Mouse (Mus musculus): ENCODE data around the gene Ddx55. TPM values are rescaled to one million over a fixed set of nuclear protein-coding genes. Genes with fewer than 3 reads are reported as not detected.

Gene Ddx55
- total RNA-seq (2014; fragmentation: Nextera tagmentation), result 27.4 and 28.9 TPM in 2 replicates
- total RNA-seq (2017), result 24.3 and 27.6 TPM in 2 replicates

DNA sequence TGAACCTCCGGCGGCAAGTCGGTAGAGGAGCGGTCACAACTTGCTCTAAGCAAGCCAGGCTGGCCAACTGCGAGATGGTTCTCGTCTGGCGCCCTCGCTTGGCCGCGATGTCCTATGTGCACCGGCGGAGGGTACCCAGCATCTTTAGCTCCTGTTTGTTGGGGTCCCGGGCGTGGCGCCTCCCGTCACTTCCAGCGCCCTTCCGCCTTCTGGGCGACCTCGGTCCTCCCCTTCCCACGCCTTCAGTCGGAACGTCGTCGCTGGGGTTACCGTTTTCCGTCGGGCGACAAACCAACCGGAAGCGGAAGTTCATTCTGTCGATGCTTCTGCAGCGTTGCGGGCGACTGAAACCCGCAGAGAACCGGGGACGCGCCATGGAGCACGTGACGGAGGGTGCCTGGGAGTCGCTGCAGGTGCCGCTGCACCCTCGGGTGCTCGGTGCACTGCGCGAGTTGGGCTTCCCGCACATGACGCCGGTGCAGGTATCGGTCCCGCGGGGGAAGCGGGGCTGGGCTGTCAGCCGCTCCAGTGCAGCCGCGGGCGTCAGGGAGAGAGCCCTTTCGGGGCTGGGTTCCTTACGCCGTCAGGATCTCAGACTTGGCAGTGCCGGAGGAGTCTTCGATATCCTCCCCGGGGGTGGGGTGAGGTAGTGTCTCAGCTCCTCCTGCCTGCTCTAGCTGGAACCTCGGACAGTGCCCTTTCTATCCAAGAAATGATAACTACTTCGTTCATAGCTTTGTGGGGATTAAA lies at the start of gene Ddx55:
Gene Ddx55 (plus strand): TSS at position 307 of the 750 bp plus-strand sequence.
- ATAC-seq (replicated peaks; ENCODE audit: low FRiP score, low TSS enrichment, poor library complexity, severe bottlenecking), result peak; percentile 94

DNA sequence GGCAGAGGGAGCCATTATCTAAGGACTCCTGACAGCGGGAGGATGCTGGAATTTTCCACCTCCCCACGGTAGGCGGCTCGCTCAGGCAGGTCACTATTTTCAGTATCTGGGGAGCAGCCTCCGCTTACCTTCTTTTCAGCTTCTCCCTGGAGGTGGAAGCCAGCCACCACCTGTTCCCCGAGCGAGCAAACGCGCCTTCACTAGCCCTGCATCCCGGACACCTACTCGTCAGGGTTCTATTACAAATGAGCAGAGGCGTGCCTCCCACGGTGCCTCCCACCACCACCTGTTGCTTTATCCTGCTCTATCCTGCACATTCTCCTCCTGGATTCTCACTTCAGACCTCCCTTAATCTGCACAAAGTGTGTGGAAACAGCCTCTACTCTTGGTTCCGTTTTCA lies 48.9 kb upstream of the Ddx55 start:
- ATAC-seq (replicated peaks; ENCODE audit: low FRiP score, low TSS enrichment, poor library complexity, severe bottlenecking), result no peak

DNA sequence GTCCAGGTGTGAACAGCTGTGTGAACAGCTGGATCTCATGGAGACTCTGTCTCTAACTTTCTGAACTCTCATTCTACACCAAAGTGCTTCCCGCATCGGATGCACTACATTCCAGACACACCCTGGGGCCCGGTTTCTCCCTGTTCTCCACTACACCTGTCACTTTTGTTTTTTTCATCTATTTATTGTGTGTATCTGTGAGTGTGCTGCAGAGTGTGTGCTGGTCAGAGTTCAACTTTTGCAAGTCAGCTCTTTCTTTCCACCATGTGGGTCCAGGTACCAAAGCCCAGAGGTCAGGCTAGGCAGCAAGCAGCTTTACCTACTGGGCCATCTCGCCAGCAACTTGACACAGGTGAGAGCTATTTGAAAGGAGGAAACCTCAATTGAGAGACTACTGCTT lies 47.4 kb upstream of the Ddx55 start:
- ATAC-seq (replicated peaks; ENCODE audit: low FRiP score, low TSS enrichment, poor library complexity, severe bottlenecking), result no peak

DNA sequence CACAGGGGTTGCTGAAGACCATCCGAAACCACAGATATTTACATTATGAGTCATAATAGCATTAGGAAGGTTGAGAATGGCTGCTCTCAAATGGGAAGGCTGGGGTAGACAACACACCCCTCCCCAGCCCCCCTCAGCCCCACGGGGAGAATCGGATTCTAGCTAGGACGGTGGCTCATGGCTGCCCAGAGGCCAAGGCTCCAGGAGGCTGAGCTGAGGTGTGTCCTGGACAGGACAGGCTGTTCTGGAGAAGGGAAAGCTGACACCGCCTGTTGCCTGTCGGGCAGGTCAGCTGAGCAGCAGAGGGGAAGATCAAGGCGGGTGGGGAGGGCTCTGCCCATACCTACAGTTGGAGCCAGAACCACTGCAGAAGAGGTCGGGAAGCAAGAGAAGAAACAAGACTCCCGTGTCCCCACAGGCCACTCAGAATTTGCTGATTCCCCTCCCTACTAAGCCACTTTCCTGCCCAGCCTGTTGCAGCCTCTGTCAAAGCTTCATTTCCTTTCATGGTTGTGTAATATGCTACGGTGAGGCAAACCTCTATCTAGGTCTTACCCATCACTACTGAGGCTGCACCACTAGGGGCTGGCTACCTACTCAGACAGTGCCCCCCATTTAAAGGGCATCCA lies 45.8 kb upstream of the Ddx55 start:
- ATAC-seq (replicated peaks; ENCODE audit: low FRiP score, low TSS enrichment, poor library complexity, severe bottlenecking), result 0 out of 2 replicates have a peak, but pooled peaks have one; percentile 32

DNA sequence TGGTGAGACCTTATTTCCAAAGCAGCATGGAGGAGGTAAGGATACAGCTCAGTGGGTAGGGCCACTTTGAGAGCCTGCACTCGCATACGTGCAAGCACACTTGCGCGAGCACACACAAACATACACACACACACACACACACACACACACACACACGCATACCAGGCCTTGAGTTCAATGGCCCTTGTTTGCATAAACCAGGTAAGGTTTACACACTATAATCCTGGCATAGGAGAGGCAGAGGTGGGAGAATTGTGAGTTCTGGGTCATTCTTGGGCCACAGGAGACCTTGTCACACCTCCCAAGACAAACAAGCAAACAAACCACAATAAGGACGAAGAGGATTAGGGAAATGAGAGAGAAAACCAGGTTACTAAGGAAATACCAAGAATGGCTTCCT lies 43.5 kb upstream of the Ddx55 start:
- ATAC-seq (replicated peaks; ENCODE audit: low FRiP score, low TSS enrichment, poor library complexity, severe bottlenecking), result no peak

DNA sequence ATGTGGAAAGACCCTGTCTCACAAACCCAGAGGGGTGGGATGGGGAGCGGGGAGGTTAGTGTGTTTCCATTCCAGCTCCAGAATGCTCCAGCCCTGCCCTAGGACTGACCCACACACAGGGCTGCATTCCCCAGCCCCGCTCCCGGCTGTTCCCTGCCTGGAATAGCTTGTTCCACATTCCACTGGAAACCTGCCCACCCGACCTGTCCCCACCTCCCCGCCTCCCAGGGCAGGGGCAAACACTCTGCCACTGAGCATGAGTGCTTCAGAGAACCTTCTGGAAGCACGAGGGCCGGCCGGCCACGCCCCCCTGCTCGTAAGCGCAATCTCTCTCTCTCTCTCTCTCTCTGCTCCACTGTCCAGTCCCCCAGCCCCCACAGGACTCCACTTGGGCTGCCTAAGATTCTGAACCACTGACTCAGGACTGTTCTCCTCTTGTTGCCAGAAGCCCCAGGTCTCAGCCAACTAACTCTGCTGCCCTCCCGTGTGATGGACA lies 42.9 kb upstream of the Ddx55 start:
- no peak for ATAC-seq (replicated peaks; ENCODE audit: low FRiP score, low TSS enrichment, poor library complexity, severe bottlenecking)

DNA sequence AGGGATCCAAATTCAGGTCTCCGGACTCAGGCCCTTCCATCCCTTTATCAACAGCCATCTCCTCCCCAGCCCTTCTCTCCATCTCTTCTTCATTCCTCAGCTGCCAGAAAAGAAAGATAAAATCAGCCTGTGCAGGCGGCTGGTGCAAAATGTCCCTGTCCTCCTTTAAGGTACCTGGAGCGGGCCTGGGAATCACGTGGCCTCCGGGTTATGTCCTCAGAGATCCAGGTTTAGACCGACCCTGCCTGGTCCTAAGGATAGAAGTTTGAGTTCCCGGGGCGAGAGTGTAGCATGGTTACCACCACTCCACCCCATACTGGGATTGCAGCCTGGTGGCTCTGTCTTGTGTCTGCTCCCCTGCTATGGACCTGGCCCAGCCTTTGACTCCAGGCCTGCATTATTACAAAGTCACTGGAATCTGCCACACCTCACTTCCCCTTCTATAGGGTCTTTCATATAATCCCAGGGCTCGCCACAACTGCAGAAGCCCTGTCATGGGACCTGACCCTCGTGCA lies 42.1 kb upstream of the Ddx55 start:
- ATAC-seq (replicated peaks; ENCODE audit: low FRiP score, low TSS enrichment, poor library complexity, severe bottlenecking), result no peak

DNA sequence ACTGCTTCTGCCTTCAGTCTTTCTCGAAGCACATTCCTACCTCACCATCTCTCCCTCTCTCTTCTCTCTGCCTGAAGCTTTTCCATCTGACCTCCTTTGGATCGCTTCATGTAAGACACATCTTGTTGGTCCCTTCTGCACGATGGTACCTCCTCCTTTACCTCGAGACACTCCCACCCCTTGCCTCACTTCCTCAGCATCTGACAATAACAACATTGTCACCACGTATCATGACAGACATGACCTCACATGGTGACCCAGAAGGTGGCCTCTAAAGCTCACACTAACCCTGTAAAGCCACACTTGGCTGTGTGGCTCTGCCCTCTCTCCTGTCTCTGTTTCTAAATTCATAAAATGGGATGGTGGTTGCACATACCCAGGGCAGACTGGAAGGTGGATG lies 36.9 kb upstream of the Ddx55 start:
- ATAC-seq (replicated peaks; ENCODE audit: low FRiP score, low TSS enrichment, poor library complexity, severe bottlenecking), result no peak

DNA sequence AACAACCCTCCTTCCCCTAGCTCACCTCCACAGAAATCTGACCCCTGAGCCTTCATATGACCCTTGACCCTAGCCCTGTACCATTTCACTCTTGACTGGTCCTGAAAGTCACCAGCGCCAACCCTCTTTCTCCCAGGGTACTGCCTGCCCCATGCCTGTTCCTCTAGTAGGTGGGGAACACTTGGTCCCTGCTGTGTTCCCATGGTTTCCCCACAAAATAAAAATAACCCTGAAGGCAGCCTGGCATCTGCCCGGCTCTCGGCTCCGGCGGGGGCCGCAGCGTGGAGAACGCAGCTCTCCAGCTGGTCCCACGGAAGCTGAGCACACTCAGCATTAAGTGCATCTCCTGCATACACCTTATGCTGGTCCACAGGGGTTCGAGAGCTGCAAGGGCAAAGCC lies 34.0 kb upstream of the Ddx55 start:
- no peak for ATAC-seq (replicated peaks; ENCODE audit: low FRiP score, low TSS enrichment, poor library complexity, severe bottlenecking)

DNA sequence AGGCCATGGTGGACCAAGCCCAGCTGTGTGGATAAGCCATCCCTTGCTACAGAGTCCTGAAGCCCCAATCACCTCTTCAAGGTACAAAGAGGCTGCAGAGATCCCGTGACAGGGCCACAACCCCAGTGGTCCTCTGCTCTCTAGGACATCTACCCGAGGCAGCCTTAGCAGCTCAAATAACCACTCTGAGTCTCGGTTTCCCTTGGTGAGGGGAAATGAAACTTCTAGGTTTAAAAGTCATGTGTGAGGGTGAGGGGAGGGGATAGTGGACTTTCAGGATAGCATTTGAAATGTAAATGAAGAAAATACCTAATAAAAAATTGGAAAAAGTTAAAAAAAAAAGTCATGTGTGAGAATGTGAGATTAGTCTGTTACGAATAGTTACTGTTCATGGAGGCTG lies 31.1 kb upstream of the Ddx55 start:
- no peak for ATAC-seq (replicated peaks; ENCODE audit: low FRiP score, low TSS enrichment, poor library complexity, severe bottlenecking)

DNA sequence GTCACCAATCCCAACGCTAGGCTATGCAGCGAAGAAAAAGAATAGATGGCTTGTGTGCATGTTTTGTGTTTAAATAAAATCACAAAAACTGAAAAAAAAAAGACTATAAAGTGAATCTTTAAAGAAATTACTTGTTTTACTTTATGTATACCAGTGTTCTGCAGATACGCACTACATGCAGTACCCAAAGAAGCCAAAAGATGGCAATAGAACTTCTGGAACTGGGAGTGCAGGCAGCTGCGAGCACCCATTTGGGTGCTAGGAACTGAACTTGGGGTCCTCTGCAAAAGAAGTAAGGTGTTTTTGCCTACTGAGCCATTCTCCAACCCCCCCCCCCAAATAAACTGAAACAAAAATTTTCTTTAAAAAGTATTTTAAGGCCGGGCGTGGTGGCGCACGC lies 29.6 kb upstream of the Ddx55 start:
- ATAC-seq (replicated peaks; ENCODE audit: low FRiP score, low TSS enrichment, poor library complexity, severe bottlenecking), result no peak

DNA sequence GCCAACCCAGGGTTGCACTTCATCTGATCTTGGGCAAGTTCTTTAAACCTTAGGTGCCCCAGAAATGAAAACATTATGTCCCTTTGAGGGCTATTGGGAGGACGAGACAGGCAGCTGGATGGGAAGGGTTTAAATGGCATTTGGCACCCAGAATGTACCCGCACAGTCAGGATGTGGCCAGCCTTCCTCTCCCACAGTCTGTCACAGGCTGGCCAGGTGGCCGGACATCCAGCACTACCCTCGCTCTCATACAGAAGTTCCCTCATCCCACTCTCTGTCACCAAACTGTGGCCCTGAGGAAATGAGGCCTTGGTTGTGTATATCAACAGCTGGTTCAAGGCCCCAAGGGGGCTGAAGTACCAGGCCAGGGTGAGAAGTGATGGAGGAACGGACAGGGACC lies 27.7 kb upstream of the Ddx55 start:
- ATAC-seq (replicated peaks; ENCODE audit: low FRiP score, low TSS enrichment, poor library complexity, severe bottlenecking), result no peak

DNA sequence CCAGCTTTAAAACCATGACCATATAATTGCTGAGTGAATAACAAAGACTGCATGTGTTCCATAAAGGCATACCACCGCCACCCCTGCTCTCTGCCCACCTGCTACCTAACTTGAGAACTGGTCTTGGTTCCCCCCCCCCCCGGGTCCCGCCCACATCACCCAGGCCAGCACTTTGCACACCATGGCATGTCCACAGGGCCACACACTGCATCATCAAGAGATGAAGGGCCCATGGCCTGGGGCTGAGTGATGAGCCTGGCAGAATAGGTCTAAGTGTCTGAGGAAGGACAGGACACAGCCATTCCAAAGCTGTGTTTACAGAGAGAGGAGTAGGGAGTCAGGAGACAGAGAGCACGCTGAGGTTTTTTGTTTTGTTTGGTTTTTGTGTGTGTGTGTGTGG lies 24.3 kb upstream of the Ddx55 start:
- ATAC-seq (replicated peaks; ENCODE audit: low FRiP score, low TSS enrichment, poor library complexity, severe bottlenecking), result no peak

DNA sequence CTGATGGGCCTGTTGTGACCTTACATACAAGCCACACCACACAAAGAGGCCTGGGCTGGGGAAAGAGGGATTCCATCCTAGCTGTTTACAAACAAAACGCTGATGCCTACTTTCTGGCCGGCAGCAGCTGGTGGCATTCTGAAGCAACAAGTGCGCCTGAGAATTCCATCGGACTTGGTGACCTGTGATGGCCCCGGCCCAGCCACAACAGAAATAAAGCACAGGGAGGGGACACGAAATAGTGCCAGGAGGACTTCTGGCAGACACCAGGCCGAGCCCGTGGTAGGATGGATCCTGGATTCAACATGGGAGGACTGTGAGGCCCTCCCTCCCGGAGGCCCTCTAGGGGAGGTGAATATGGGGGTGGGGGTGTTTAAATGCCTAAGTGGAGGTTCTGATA lies 23.9 kb upstream of the Ddx55 start:
- ATAC-seq (replicated peaks; ENCODE audit: low FRiP score, low TSS enrichment, poor library complexity, severe bottlenecking), result no peak

DNA sequence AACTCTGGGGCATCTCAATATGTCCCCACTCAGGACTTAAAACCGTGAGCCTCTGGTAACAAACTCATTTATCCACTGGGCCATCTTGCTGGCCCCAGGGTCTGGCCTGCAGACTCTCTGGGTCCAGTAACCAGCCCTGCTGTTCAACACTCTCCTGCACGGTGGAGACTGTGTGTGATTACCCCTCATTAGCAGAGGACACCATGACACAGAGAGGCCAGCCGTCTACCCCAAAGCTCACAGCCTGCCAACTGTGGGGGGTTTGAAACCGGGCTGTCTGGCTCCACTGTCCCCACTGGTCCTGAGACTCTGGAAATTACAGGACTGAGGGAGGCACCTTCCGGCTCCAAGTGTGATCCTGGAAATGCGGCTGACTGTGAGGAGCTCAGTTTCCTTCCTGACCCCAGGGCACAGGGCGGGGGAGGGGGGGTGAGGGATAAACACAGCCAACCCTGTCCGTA lies 23.4 kb upstream of the Ddx55 start:
- ATAC-seq (replicated peaks; ENCODE audit: low FRiP score, low TSS enrichment, poor library complexity, severe bottlenecking), result no peak

DNA sequence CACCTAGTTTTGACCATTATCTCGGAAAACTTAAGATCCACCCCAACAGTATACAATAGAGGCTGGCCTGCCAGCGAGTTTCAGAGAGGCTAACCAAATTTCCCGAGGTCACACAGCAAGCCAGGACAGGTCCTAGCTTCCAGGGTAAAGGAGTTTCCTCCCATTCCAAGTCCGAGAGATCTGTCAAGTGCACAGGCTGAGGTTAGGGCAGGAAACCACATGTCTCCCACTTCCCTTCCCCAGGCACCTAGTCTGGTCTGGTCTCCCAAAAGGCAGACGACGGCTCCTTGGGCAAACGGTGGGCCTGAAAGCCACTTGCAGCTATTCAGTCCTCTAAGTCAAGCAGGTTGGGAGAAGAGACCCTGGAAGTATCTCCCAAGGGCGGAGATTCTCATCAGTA lies 23.0 kb upstream of the Ddx55 start:
- ATAC-seq (replicated peaks; ENCODE audit: low FRiP score, low TSS enrichment, poor library complexity, severe bottlenecking), result no peak

DNA sequence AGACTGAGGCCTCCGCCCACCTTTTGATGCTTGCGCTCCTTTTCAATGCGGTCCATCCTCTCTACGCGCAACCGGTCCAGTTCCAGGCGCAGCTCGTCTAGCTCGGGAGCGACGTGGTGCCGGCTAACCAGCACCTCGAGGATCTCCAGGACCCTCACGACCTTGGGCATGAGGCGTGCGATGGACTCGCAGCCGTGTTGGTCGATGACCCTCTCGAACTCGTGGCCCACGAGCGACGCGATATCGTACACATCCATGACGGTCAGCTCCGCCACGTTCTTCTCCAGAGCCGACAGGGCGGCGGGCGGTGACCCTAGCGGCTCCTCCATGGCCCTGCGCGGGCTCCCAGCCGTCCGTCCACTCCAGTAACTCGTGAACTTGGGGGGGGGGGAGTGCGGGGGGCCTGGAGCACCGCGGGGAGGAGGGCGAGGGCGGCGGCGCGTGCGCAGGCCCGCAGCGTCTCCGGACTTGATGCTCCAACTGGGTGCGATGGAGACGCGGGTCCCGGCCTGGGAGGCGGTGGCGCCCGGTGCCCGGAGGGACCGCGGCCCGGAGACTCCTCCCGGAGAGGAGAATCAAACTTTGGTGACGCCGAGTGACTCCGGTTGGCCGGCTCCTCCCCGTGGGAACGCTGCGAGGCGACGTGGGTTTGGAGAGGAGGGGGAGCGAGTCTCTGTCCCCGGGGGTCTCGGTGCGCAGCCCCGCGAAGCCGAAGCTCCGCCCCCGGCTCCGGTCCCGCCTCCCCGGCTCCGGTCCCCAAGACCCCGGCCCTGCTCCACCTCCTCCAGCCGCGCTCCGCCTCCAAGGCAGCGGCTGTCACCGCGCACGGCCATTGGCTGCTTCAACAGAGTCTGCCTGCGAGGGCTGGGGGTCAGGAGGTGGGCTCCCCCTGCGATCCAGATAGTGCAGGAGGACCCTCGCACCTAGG lies 21.7 kb upstream of the Ddx55 start, which contains the start of gene Rilpl1:
Gene Rilpl1 (minus strand): TSS at position 737 of the 928 bp plus-strand sequence.
- ATAC-seq (replicated peaks; ENCODE audit: low FRiP score, low TSS enrichment, poor library complexity, severe bottlenecking), result peak; percentile 63

DNA sequence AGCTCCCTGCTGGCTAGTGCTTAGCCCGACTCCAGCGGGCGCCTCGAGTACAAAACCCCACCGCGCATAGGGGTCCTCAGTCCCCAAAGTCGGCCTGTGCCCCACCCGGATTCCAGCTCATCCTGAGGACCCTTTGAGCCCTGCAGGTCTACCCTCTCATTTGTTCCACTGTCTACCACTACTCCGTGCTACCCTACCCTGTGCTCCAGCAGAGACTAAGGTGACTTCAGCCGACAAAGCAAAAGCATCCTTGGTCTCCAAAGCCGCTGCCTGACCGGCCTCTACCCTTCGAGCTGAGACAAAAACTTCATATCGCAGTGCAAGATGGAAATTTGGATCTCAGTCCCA lies 21.1 kb upstream of the Ddx55 start:
- ATAC-seq (replicated peaks; ENCODE audit: low FRiP score, low TSS enrichment, poor library complexity, severe bottlenecking), result 0 out of 2 replicates have a peak, but pooled peaks have one; percentile 12

DNA sequence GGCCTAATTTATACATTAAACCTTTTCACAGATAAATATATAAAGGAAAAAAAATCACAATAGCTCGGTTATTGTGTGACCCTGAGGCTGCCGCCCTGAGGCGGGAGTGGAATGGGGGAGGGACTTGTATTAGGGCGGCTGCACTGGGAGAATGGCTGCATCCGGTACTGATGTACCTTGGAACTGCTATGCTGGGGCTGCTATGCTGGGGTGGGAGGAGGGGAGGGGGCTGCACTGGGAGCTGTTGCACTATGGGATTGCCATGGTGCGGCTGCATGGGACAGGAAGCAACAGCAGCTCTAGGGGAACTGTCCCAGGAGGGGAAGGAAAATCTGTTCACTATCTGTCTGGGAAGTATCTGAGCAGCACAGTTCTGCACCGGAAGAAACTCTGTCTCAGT lies 20.2 kb upstream of the Ddx55 start:
- ATAC-seq (replicated peaks; ENCODE audit: low FRiP score, low TSS enrichment, poor library complexity, severe bottlenecking), result no peak

DNA sequence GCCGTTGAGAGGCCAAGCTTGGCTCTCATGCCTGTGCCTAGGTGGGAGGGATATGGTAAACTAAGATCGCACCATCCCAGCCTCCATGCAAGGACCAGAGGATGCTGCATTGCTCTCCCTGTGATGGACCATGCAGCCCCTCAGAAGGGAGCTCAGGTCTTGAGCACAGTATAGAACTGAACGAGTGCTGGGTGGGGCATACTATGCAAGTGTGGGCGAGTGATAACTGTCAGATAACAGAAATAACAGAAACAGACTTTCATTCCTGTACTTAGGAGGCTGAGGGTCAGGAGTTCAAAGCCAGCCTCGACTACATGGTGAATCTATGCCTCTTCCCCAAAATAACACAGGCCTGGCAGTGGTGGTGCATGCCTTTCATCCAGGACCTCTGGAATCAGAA lies 17.6 kb upstream of the Ddx55 start:
- no peak for ATAC-seq (replicated peaks; ENCODE audit: low FRiP score, low TSS enrichment, poor library complexity, severe bottlenecking)
